Mouse (Mus musculus) lung, embryonic 14.5 days (tissue): ENCODE results near the gene Cited1. TPM values are rescaled to one million over a fixed set of nuclear protein-coding genes. Genes with fewer than 3 reads are reported as not detected.
"Not testable (repeated sequence)": the region's sequence is repeated elsewhere in the genome, so short reads cannot be mapped to it uniquely, and the experiment has no call there.

Experiments
- ATAC-seq: fragments of 200-750 bp; cut with Nextera tagmentation; 2 replicates; pipeline ENCODE4 v1.8.0; 2017; ENCODE audit warnings: mild to moderate bottlenecking, moderate TSS enrichment, moderate library complexity; ENCODE audit not compliant: insufficient read depth
- DNase-seq: peaks from one replicate; pipeline ENCODE4 v3.0.0-alpha.2; 2015
- H3K27ac ChIP-seq: fragments of 300-500 bp; sonication (generic); 2 replicates; pipeline ENCODE4 v1.5.1; 2014; ENCODE audit warnings: low read depth, mild to moderate bottlenecking, moderate library complexity
- H3K27me3 ChIP-seq: fragments of 300-500 bp; sonication (generic); 2 replicates; pipeline ENCODE4 v1.6.1; 2014; ENCODE audit warnings: low read length, control low read depth; ENCODE audit not compliant: insufficient read depth
- H3K36me3 ChIP-seq: fragments of 300-500 bp; sonication (generic); 2 replicates; pipeline ENCODE4 v1.6.1; 2014; ENCODE audit warnings: control low read depth; ENCODE audit not compliant: insufficient read depth
- H3K4me1 ChIP-seq: fragments of 300-500 bp; sonication (generic); 2 replicates; pipeline ENCODE4 v1.6.1; 2014; ENCODE audit warnings: antibody characterized with exemption, control low read depth; ENCODE audit not compliant: insufficient read depth
- H3K4me2 ChIP-seq: fragments of 300-500 bp; sonication (generic); 2 replicates; pipeline ENCODE4 v1.6.1; 2014; ENCODE audit warnings: mild to moderate bottlenecking
- H3K4me3 ChIP-seq: fragments of 300-500 bp; sonication (generic); 2 replicates; pipeline ENCODE4 v1.5.1; 2014; ENCODE audit warnings: low read depth, low read length
- H3K9ac ChIP-seq: fragments of 300-500 bp; sonication (generic); 2 replicates; pipeline ENCODE4 v1.6.1; 2014
- H3K9me3 ChIP-seq: fragments of 300-500 bp; sonication (generic); 2 replicates; pipeline ENCODE4 v1.6.1; 2016; ENCODE audit warnings: low read depth, low read length, control low read depth
- CTCF ChIP-seq: IDR thresholded peaks from 2 replicates; pipeline ENCODE4 v1.5.1; 2016; ENCODE audit warnings: antibody characterized with exemption, low read depth
- WGBS: fragments of 180-500 bp; shearing (Covaris S2); extraction: QIAGEN DNeasy Blood & Tissue Kit; methylation state at CpG from one replicate; pipeline ENCODE4 v1.1.7; 2014; 5-methylcytosine and 5-hydroxymethylcytosine counted together
- microRNA-seq: library from miRNA; unstranded; fragments of <30 nt; microRNA quantifications from one replicate; pipeline ENCODE4, GENCODE M21; 2016; ENCODE audit warnings: borderline number of aligned reads
- polyA plus RNA-seq: library from polyadenylated mRNA; unstranded; fragments of >200 nt; fragmentation: Nextera tagmentation; extraction: Ambion mirVana; gene quantifications from 2 replicates; pipeline ENCODE4 v1.2.1, GENCODE M21; 2014

The Cited1 gene
- polyA plus RNA-seq, 1 experiment from 2014 or later = 6.2 TPM

- Histone ChIP-seq H3K4me3 (peak overlapping the region; percentile 49), H3K27me3 (peaks cover 33% of the 10 kb centered on the region), H3K36me3 (no peaks in the 10 kb centered on the region), H3K4me2 (peak overlapping the region; percentile 84), H3K9ac (0 out of 2 replicates have a peak overlapping the region, but pooled peaks have one; percentile 40), H3K4me1 (no peaks in the 10 kb centered on the region), H3K9me3 (no peaks in the 10 kb centered on the region), H3K27ac (no peak overlapping the region)
- no peak for TF ChIP-seq CTCF
- 11% methylated on average over 23 of the region's 24 CpGs for WGBS
- ATAC-seq (no peak), DNase-seq (no peak)
Measured at GRCm38 (mm10) chrX:102250891-102251170, 1.1 kb downstream of the Cited1 start.

GRCm38 (mm10) chrX:102250150-102250890 is 1.7 kb downstream of the Cited1 start:
- Histone ChIP-seq H3K36me3 (no peaks in the 10 kb centered on the region), H3K4me1 (no peaks in the 10 kb centered on the region), H3K27ac (no peak overlapping the region), H3K4me2 (peak overlapping the region; percentile 84), H3K9ac (no peak overlapping the region; the same call in 1 of the 2 replicates), H3K9me3 (no peaks in the 10 kb centered on the region), H3K27me3 (peaks cover 33% of the 10 kb centered on the region), H3K4me3 (peak overlapping the region; percentile 49)
- ATAC-seq (no peak), DNase-seq (peak; percentile 28)
- TF ChIP-seq CTCF = no peak
- 10% methylated on average over 35 of the region's 68 CpGs for WGBS

- peak; percentile 22; the same call in 1 of the 2 replicates for TF ChIP-seq CTCF
- Histone ChIP-seq H3K4me1 (no peaks in the 10 kb centered on the region), H3K27me3 (peaks cover 11% of the 10 kb centered on the region; the same call in 1 of the 2 replicates), H3K9me3 (no peaks in the 10 kb centered on the region), H3K4me3 (no peak overlapping the region), H3K27ac (no peak overlapping the region), H3K9ac (no peak overlapping the region), H3K36me3 (no peaks in the 10 kb centered on the region), H3K4me2 (no peak overlapping the region)
- ATAC-seq (no peak), DNase-seq (peak; percentile 1)
- WGBS = 56% methylated on average over 2 of the region's 2 CpGs
Measured at GRCm38 (mm10) chrX:102244334-102244733, 7.6 kb downstream of the Cited1 start.

- WGBS = 9% methylated on average over 1 of the region's 1 CpGs
Measured at GRCm38 (mm10) chrX:102219126-102219525, 32.9 kb downstream of the Cited1 start.

GRCm38 (mm10) chrX:102215356-102215755 is 36.6 kb downstream of the Cited1 start:
- H3K27ac ChIP-seq, H3K4me2 ChIP-seq, H3K4me1 ChIP-seq, H3K27me3 ChIP-seq, H3K9ac ChIP-seq, ATAC-seq, H3K9me3 ChIP-seq, H3K4me3 ChIP-seq, H3K36me3 ChIP-seq: not testable (repeated sequence)
- DNase-seq = peak; percentile 56
- TF ChIP-seq CTCF = peak; percentile 55
- WGBS = 33% methylated on average over 9 of the region's 9 CpGs

More at GRCm38 (mm10) chrX:102219126-102219525, 32.9 kb downstream of the Cited1 start:
- Histone ChIP-seq H3K4me3 (no peak overlapping the region), H3K9ac (no peak overlapping the region), H3K9me3 (no peaks in the 10 kb centered on the region), H3K4me2 (no peak overlapping the region), H3K27ac (no peak overlapping the region), H3K27me3 (no peaks in the 10 kb centered on the region), H3K36me3 (no peaks in the 10 kb centered on the region), H3K4me1 (no peaks in the 10 kb centered on the region)
- peak; percentile 72 for DNase-seq
- TF ChIP-seq CTCF = peak; percentile 71
- ATAC-seq = no peak

Small RNA genes lying within 50 kb of the gene (microRNA-seq; reads per million reads assigned to microRNA genes)
- not detected for gene Gm26318

Other genes with a start within 250 kb of the Cited1 start
- 1.1 and 1.2 TPM in 2 replicates for gene Rtl5, start 180.9 kb downstream of the Cited1 start, polyA plus RNA-seq
- gene Pin4, start 132.7 kb downstream of the Cited1 start, polyA plus RNA-seq = 70.3 and 71.0 TPM in 2 replicates
- gene Ercc6l, start 95.1 kb downstream of the Cited1 start, polyA plus RNA-seq = 22.6 and 23.8 TPM in 2 replicates
- gene Rps4x, start 62.8 kb downstream of the Cited1 start, polyA plus RNA-seq = 977 and 1,016 TPM in 2 replicates